Mouse (Mus musculus) small intestine, adult 2 months (tissue): Measurements from ENCODE around the gene Focad. TPM values are rescaled to one million over a fixed set of nuclear protein-coding genes. Genes with fewer than 3 reads are reported as not detected.

Experiments used
- H3K27ac ChIP-seq: fragments of 200-500 bp; 2 replicates; pipeline ENCODE4 v1.5.1; 2012; ENCODE audit warnings: low read depth, low read length, control low read depth, inconsistent platforms; ENCODE audit not compliant: insufficient read depth
- H3K27me3 ChIP-seq: fragments of 200-500 bp; 2 replicates; pipeline ENCODE4 v1.6.1; 2012; ENCODE audit warnings: mild to moderate bottlenecking, moderate library complexity, low read length, inconsistent platforms; ENCODE audit not compliant: control insufficient read depth, insufficient read depth
- H3K36me3 ChIP-seq: fragments of 200-500 bp; 2 replicates; pipeline ENCODE4 v1.6.1; 2012; ENCODE audit warnings: mild to moderate bottlenecking, low read length, control low read depth, inconsistent platforms; ENCODE audit not compliant: control insufficient read depth, insufficient read depth
- H3K4me1 ChIP-seq: fragments of 200-500 bp; 2 replicates; pipeline ENCODE4 v1.6.1; 2012; ENCODE audit warnings: low read length, inconsistent platforms, mixed read lengths; ENCODE audit not compliant: control insufficient read depth, insufficient read depth, insufficient read length
- H3K4me3 ChIP-seq: fragments of 200-500 bp; 2 replicates; pipeline ENCODE4 v1.5.1; 2012; ENCODE audit warnings: low read depth, mild to moderate bottlenecking, control low read depth, inconsistent platforms, low read length, moderate library complexity
- CTCF ChIP-seq: fragments of 200-500 bp; IDR thresholded peaks from 2 replicates; pipeline ENCODE4 v1.5.1; 2012; ENCODE audit warnings: low read depth, mild to moderate bottlenecking, control low read depth, inconsistent platforms, low read length, moderate library complexity, mixed read lengths; ENCODE audit not compliant: insufficient replicate concordance, insufficient read length; ENCODE audit errors: extremely low read depth
- POLR2A ChIP-seq: fragments of 200-500 bp; IDR thresholded peaks from 2 replicates; pipeline ENCODE4 v1.6.1; 2012; ENCODE audit warnings: low read depth, mild to moderate bottlenecking, control low read depth, inconsistent platforms, low read length, moderate library complexity
- WGBS: fragments of 180-500 bp; shearing (Covaris S2); methylation state at CpG from one replicate; pipeline ENCODE4 v1.1.7; 2018; 5-methylcytosine and 5-hydroxymethylcytosine counted together
- polyA plus RNA-seq: library from polyadenylated mRNA; depleted of rRNA; stranded (reverse); fragments of >200 nt; gene quantifications from 2 replicates; pipeline ENCODE4 v1.2.3, GENCODE M21; 2012

Focad gene
- polyA plus RNA-seq, 1 experiment = 2.2 TPM

- Histone ChIP-seq H3K27me3 (no peaks in the 10 kb centered on the region), H3K36me3 (no peaks in the 10 kb centered on the region), H3K27ac (no peak overlapping the region)
Observed at GRCm38 (mm10) chr4:88117942-88118341, 23.5 kb downstream of the Focad start.

GRCm38 (mm10) chr4:88118750-88119395 is 24.4 kb downstream of the Focad start:
- no peak overlapping the region for H3K27ac ChIP-seq
- no peaks in the 10 kb centered on the region for H3K36me3 ChIP-seq
- H3K4me3 ChIP-seq = no peak overlapping the region
- 84% methylated on average over 5 of the region's 5 CpGs for WGBS
- TF ChIP-seq POLR2A (no peak), CTCF (no peak)
- H3K4me1 ChIP-seq = no peaks in the 10 kb centered on the region
- no peaks in the 10 kb centered on the region for H3K27me3 ChIP-seq

More at GRCm38 (mm10) chr4:88117942-88118341, 23.5 kb downstream of the Focad start:
- TF ChIP-seq CTCF = no peak
- TF ChIP-seq POLR2A = no peak
- Histone ChIP-seq H3K4me1 (no peaks in the 10 kb centered on the region), H3K4me3 (no peak overlapping the region)

GRCm38 (mm10) chr4:88120091-88120490 is 25.7 kb downstream of the Focad start:
- TF ChIP-seq POLR2A = no peak
- TF ChIP-seq CTCF = no peak
- H3K4me3 ChIP-seq = no peak overlapping the region
- no peaks in the 10 kb centered on the region for H3K4me1 ChIP-seq
- no peaks in the 10 kb centered on the region for H3K36me3 ChIP-seq
- H3K27me3 ChIP-seq = no peaks in the 10 kb centered on the region
- no peak overlapping the region; the same call in 1 of the 2 replicates for H3K27ac ChIP-seq

GRCm38 (mm10) chr4:88122472-88122871 is 28.0 kb downstream of the Focad start:
- Histone ChIP-seq H3K36me3 (no peaks in the 10 kb centered on the region), H3K27me3 (no peaks in the 10 kb centered on the region), H3K4me3 (no peak overlapping the region), H3K4me1 (no peaks in the 10 kb centered on the region), H3K27ac (no peak overlapping the region)
- WGBS = 96% methylated on average over 3 of the region's 3 CpGs
- TF ChIP-seq CTCF = no peak
- no peak for TF ChIP-seq POLR2A

- Histone ChIP-seq H3K4me1 (no peaks in the 10 kb centered on the region), H3K4me3 (no peak overlapping the region), H3K36me3 (no peaks in the 10 kb centered on the region), H3K27me3 (no peaks in the 10 kb centered on the region), H3K27ac (no peak overlapping the region)
- WGBS = 22% methylated on average over 2 of the region's 2 CpGs
- TF ChIP-seq POLR2A (no peak), CTCF (no peak)
Observed at GRCm38 (mm10) chr4:88135936-88136335, 41.5 kb downstream of the Focad start.

GRCm38 (mm10) chr4:88136528-88136927 is 42.1 kb downstream of the Focad start:
- no peak for TF ChIP-seq CTCF
- TF ChIP-seq POLR2A = no peak
- H3K36me3 ChIP-seq = no peaks in the 10 kb centered on the region
- no peak overlapping the region for H3K4me3 ChIP-seq
- H3K27ac ChIP-seq = no peak overlapping the region
- no peaks in the 10 kb centered on the region for H3K4me1 ChIP-seq
- H3K27me3 ChIP-seq = no peaks in the 10 kb centered on the region
- WGBS = 51% methylated on average over 4 of the region's 4 CpGs

GRCm38 (mm10) chr4:88138366-88138917 is 44.0 kb downstream of the Focad start:
- H3K27ac ChIP-seq = no peak overlapping the region
- no peaks in the 10 kb centered on the region for H3K27me3 ChIP-seq
- H3K4me1 ChIP-seq = no peaks in the 10 kb centered on the region
- no peak overlapping the region for H3K4me3 ChIP-seq
- no peaks in the 10 kb centered on the region for H3K36me3 ChIP-seq
- TF ChIP-seq POLR2A (no peak), CTCF (no peak)
- 95% methylated on average over 2 of the region's 2 CpGs for WGBS
